Mouse (Mus musculus) neural tube, embryonic 10.5 days (tissue): ENCODE measurements around the gene Ep300.
"Not testable (repeated sequence)": the region's sequence is repeated elsewhere in the genome, so short reads cannot be mapped to it uniquely, and the experiment has no call there.

Source experiments
- DNase-seq: peaks from one replicate; pipeline ENCODE4 v3.0.0-alpha.2; 2017; ENCODE audit warnings: low spot score; ENCODE audit errors: extremely low spot score

The Ep300 gene

DNA sequence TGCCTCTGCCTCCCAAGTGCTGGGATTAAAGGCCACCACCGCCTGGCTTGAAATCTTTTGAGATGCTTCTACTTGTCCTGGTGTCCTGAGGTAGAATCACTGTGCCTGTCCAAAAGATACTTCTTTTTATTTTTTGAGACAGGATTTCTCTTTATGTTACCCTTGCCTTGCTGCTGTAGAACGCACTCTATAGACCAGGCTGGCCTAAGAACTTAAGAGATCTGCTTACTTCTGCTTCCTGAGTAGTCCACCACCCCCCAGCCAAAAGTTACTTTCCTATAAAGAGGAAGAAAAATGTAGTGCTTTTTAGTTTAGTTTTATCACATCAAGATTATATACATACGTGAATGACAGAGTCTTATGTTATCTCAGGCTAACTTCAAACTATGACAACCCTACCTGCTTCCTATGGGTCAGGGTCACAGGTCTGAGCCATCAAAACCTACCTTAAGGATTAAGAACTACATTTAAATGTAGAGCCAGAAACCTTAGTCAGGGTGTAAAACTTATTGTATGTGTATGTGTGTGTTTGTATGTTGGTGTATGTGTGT is 9.1 kb downstream of the Ep300 start:
- no peak for DNase-seq

DNA sequence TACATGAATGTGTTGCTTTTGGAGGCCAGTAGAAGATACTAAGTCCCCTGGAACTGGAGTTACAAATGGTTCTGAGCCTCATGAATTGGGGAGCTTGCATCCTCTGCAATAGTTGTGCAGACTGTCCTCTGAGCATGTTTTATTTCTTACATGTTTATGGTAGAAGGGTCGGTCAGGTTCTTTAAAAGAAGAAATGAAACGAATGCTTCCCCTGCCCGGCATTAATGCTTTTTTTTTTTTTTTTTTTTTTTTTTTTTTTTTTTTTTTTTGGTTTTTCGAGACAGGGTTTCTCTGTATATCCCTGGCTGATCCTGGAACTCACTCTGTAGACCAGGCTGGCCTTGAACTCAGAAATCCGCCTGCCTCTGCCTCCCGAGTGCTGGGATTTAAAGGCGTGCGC is 13.6 kb downstream of the Ep300 start:
- DNase-seq: not testable (repeated sequence)

DNA sequence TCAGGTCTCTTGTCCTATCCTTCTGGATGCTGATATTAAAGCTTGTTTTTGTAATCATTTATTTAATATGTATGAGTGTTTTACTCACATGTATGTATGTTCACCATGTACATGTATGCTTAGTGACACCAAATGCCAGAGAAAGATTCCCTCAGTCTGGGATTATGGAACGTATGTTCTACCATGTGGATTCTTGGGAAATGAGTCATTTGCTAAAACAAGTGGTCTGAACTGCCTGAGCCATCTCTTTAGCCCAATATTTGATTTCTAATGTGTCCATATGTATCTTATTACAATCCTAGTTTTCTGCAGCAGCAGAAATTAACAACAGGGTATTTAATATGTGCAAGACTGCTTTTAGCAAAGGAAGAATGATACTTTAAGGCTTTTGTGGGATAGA is 20.1 kb downstream of the Ep300 start:
- DNase-seq: no peak

DNA sequence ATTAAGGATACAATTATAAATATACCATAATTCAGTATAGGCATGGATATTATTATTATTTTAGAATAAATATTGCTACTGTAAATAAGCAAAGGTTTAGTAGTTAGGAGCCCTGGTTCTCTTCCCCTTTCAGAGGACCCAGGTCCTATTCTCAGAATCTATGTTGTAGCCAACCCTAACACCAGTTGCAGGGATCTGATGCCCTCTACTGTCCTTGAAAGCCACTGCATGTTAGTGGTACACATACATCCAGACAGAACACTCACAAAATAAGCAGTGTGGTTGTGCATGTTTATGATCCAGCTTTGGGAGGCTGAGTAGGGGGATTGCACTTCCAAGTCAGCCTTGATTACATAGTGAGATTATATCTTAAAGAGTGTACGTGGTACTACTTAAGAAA is 21.5 kb downstream of the Ep300 start:
- no peak for DNase-seq

DNA sequence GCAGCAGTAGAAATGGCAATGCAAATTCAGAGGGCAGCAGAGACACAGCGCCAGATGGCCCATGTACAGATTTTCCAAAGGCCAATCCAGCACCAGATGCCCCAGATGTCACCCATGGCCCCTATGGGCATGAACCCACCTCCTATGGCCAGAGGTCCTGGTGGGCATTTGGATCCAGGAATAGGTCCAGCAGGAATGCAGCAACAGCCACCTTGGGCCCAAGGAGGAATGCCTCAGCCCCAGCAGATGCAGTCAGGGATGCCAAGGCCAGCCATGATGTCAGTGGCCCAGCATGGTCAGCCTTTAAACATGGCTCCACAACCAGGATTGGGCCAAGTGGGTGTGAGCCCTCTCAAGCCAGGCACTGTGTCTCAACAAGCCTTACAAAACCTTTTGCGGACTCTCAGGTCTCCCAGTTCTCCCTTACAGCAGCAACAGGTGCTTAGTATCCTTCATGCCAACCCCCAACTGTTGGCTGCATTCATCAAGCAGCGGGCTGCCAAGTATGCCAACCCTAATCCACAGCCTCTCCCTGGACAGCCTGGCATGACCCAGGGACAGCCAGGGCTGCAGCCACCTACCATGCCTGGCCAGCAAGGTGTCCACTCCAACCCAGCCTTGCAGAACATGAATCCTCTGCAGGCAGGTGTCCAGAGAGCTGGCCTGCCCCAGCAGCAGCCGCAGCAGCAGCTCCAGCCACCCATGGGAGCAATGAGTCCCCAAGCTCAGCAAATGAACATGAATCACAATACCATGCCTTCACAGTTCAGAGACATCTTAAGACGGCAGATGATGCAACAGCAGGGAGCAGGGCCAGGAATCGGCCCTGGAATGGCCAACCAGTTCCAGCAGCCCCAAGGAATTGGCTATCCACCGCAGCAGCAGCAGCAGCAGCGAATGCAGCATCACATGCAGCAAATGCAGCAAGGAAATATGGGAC is 64.6 kb downstream of the Ep300 start:
- DNase-seq: no peak

DNA sequence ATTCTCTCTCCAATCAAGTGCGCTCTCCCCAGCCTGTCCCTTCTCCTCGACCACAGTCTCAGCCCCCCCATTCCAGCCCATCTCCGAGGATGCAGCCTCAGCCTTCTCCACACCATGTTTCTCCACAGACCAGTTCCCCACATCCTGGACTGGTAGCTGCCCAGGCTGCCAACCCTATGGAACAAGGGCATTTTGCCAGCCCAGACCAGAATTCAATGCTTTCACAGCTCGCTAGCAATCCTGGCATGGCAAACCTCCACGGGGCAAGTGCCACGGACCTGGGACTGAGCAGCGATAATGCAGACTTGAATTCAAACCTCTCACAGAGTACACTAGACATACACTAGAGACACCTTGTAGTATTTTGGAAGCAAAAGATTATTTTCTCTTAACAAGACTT is 65.5 kb downstream of the Ep300 start:
- DNase-seq: no peak

DNA sequence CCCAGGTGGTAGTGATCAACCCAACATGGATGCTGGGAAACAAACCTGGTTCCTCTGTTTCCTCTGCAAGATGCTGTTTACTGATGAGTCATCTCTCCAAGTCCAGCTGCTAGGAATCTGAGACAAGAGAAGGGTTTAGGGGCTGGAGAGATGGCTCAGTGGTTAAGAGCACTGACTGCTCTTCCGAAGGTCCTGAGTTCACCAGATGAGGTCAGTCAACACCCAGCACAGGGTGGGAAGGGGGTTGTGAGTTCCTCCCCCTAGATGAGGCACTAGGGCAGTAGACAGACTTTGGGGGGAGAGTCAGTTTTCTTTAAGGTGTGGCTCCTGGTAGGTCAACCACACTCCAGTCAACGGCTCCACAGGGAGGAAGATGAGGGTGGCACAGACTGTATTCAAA is 76.5 kb downstream of the Ep300 start:
- DNase-seq: no peak

DNA sequence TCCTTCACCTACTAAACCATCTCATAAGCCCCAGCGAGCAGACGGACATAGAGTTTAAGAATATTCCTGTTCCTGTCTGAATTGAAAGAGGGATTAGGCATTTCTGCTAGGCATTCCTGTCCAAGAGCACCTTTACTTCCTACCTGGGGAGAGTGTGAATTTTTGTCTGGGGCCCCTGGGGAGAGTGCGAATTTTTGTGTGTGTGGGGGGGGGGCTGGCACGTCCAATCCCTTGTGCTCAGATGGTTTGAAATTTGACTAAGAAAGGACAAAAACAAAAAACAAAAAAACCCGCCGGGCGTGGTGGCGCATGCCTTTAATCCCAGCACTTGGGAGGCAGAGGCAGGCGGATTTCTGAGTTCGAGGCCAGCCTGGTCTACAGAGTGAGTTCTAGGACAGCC is 78.1 kb downstream of the Ep300 start:
- DNase-seq: no peak

DNA sequence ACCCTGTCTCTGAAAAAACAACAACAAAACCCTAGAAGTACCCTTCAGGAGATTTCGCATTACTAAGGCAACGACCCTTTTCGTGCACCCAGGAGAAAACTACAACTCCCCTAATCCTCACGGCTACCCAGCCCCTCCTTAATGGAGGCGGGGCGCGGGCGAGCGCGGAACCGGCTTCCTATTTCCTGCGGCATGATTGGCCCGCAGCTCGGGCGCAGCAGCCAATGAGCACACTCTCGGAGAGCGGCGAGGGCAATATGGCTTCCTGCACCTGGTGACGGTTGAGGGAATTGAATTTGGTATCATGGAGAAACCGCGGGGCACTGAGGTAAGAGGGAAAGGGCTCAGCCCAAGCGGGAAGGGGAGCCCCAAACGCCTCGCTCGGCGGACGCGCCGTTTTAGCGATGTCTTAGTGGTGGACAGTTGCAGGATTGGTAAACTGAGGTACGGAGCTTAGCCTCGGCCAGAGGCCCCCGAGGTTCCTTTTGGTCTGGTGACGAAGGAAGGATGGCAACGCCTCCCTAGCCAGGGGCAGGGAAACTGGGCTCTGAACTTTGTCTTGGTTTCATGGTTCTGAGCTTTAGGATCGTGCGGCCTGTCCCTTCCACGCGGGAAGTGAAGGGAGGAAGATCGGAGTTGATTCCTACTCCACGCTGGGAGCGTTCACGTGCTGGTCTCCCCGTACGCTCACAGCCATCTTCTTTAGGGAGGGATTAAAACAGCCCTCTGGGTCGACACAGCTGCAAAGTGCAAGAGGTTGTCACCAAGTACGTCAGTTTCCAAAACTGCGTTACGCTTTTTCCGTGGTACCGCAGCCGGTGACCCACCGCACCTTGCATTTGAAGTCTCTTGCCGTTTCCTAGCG is 78.8 kb downstream of the Ep300 start, which contains the start of gene L3mbtl2:
Gene L3mbtl2, plus strand, starts transcription at position 193 of the 865 bp plus-strand sequence.
- peak; percentile 89 for DNase-seq

DNA sequence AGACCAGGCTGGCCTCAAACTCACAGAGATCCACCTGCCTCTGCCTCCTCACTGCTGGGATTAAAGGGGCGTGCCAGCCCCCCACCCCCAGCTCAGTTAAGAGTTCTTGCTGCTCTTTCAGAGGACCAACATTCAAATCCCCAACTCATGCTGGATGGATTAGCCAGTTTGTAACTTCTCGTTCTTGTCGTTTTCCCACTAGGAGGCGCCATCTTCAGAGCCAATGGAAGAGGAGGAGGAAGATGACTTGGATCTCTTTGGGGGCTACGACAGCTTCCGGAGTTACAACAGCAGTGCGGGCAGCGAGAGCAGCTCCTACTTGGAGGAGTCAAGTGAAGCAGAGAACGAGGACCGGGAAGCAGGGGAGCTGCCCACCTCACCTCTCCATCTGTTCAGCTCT is 81.8 kb downstream of the Ep300 start:
- no peak for DNase-seq

DNA sequence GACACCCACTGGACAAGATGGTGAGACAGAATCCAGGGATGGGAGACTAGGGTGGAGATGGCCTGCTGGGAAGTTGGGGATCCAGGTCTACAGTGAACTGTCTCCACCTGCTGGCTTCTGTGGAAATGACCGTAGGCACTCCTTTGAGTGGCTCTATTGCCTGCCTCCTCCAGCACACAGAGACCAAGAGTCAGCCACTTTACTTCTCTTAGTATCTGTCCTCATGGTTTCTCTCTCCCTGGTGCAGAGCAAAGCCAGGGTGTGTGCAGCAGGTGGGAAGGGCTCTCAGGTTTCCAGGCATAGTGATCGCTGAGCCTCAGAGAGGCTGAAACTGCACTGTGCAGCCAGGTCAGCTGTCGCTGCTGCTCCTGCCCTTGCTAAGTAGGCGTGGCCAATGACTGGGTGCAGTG is 85.1 kb downstream of the Ep300 start:
- peak; percentile 37 for DNase-seq

DNA sequence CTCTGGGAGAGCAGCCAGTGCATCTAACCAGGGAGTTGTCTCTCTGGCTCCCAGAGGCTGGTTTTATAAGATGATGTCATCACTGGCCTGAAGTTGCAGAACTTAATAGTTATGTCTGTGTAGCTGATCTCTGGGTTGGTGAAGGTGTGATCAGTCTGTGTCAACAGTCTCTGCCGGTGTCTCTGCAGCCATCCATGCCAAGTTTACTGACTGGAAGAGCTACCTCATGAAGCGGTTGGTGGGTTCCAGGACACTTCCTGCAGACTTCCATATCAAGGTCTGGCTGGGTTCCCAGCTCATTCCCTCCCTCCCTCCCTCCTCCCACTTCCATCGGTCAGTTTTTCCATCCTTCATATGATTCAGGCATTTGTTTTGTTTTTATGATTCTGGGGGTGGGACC is 91.5 kb downstream of the Ep300 start:
- DNase-seq: no peak

DNA sequence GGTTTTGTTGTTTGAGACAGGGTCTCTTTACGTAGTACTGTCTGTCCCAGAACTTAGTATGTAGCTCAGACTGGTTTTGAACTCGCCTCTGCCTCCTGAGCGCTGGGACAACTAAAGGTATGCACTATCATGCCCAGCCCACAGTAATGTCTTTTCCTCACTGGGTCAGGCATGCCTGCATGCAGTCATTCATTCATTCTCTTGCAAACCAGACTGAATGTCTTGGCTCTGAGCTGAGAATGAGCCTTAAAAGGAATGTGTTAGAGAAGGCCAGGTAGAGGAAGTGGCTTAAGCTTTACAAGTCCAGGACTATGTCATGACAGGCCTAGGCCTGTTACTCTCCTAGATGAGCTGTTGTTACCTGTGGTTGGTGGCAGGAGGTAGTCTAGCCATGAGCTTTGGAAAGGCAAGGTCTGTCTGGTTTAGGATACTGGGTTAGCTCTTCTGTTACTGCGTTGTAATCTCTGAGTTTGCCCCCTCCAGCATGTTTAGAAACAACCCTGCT is 95.2 kb downstream of the Ep300 start:
- no peak for DNase-seq

DNA sequence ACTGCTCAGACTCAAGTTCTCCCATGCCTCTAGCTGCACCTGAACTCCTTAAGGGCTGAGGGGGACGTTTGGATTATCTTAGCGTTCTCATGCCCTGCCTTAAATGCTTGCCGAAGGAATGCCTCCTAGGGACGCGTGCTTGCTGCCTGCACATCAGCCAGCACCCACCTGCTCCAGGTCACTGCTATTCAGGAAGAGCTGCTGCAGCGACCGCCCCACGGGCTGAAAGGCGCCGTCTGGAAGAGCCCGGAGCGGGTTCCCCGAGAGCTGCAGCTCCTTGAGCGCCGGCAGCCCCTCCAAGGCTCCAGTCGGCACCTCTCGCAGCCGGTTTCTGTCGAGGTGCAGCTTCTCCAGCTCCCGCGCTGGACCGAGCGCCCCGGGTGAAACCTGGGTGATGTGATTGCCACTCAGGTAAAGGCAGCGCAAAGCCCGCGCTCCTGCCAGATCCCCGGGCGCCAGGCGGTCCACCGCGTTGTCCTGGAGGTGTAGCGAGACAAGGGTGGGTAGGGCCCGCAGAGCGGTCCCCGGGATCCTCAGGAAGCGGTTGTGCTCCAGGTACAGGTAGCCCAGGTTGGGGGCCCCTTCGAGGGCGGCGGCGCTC is 108.3 kb downstream of the Ep300 start:
- DNase-seq: peak; percentile 28

DNA sequence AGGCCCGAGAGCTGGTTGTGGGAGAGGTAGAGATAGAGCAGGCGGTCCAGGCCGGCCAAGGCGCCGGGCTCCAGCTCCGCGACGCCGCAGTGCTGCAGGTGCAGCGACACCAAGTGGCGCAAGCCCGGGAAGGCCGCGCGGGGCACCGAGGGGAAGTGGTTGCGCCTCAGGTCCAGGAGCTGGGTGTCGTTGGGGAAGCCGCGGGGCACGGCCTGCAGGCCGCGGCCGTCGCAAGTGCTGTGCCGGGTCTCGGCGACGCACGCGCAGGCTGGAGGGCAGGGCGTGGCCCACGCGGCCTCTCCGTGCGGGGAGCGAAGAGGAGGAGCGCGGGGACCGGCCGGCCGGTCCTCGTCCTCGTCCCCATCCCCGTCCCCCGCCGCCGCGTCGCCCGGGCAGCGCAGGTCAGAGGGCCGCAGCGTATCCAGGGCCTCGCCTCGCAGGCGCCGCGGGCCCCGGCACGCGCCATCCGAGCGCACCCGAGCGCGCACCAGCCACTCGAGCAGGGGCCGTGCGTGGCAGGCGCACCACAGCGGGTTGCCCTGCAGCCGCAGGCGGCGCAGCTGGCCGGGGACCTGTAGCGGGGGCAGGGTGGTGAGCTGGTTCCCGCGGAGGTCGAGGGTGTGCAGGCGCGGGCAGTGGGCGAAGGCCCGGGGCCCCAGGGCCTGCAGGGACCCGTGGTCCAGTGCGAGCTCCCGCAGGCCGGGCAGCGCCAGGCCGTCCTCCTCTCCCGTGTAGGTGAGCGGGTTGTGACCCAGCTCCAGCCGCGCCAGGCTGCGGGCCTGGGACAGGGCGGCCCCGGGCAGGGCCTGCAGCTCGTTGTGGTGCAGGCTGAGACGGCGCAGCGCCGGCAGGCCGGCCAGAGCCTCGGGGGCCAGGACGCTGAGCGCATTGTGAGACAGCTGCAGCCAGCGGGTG is 109.1 kb downstream of the Ep300 start:
- peak; percentile 90 for DNase-seq

DNA sequence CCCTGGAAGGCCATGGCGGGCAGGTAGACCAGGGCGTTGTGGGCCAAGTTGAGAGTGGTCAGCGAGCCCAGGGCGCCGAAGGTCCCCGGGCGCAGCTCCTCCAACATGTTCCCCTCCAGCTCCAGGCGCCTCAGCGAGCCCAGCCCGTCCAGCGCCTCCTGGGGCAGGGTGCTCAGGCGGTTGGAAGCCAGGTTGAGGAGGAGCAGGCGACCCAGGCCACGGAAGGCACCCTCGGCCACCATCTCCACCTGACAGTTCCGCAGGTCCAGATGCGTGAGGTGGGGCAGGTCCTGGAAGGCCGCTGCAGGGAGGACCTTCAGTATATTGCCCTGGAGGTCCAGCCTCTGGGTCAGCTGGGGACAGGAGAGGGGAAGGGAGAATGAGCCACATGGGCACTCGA is 109.7 kb downstream of the Ep300 start:
- no peak for DNase-seq

DNA sequence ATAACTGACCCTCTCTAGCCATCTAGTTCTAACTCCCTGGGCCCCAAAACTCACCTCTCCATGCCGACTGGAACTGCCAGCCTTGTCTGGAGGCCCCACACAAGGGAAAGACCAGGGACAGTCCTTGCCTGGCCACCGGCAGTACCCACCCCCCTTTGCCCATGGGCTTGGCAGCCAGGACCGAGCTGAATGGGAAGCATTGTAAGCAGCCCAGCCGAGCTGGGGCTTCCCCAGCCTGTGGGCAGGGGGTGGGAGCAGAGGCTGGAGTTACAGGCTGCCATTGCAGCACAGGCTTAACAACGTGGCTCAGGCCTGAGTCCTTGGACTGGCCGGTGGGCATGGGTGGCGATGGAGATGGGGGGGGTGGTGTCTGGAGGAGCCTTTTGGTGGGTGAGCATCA is 112.0 kb downstream of the Ep300 start, which contains the start of gene Chadl:
Gene Chadl, minus strand, starts transcription at position 113 of the 400 bp plus-strand sequence.
- no peak for DNase-seq

DNA sequence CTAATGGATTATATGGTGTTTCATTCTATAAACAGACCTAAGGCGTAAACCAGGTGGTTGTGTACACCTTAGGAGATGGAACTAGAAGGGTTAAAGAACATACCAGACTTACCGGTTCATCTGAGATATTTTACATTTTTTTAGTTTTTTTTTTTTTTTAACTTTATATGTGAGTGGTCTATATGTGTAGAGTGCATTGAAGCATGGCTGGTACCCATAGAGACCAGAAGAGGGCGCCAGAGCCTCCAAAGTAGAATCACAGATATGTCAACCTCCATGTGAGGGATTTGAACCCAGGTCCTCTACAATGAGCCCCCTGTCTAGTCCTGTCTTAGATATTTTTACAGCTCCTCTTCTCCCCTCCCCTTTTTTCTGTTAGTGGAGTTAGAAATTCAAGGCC is 112.7 kb downstream of the Ep300 start:
- DNase-seq: no peak

DNA sequence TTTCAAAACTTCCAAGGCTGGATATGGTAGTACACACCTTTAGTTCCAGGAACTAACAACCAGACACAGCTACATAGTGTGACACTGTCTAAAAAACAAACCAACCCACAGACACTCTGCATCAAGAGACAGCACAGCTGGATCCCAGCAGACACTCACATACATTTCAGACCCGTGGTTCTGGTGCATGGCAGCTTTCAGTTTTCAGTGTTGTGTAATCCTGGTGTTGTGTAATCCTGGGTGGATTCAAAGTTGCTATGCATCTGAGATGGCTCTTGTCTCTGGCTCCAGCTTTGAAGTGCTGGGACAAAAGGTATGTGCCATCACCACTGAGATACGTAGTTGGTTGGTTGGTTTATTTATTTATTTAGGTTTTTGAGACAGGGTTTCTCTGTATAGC is 113.4 kb downstream of the Ep300 start:
- no peak for DNase-seq

DNA sequence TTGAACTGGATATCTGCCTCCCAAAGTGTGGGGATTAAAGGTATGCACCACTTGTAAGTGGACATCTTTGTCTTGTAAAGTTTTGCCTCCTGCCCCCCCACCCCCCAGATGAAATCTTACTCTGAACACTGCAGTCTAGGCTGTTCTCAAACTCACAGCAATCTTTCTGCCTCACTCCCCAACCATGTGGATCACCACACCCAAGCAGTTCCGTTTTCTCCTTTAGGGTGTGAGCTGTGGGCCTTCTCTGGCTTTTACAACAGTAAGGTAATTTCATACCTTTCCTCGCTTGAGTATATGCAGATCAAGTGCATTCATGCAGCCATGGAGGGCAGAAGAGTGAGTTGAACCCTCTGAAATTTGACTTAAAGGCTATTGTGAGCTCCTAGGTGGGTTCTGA is 115.0 kb downstream of the Ep300 start:
- no peak for DNase-seq
